Mouse (Mus musculus): ENCODE data around the gene Cdc42bpg.

DNA sequence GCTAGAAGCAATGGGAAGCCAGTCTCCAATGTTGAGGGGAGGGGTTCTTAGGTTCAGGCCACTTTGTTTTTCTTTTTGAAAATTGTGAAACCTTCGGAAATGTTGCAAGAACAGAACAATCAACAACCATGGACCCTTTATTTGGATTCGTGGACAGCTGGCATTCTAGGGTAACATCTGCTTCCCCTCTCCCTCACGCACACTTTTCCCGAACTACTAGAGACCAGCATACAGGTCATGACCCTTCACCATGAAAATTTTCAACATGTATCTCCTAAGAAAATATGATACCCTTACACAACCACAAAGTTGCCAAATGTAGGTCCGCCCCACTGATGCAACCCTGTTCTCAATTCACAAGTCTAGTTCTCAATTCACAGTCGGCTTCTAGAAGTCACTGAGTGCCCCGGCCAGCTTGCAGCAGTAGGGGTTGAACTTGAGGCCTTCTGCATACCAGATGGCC, 37.6 kb upstream of the Cdc42bpg start:
- no peak for TF ChIP-seq GATA1 (IDR thresholded peaks at IDR 0.05; ENCODE audit: low read length)
- no peak for TF ChIP-seq TAL1 (IDR thresholded peaks at IDR 0.05; ENCODE audit: low read length)

Data from erythroblast, embryonic 14.5 days (primary cell).